In the genomic region with DNA sequence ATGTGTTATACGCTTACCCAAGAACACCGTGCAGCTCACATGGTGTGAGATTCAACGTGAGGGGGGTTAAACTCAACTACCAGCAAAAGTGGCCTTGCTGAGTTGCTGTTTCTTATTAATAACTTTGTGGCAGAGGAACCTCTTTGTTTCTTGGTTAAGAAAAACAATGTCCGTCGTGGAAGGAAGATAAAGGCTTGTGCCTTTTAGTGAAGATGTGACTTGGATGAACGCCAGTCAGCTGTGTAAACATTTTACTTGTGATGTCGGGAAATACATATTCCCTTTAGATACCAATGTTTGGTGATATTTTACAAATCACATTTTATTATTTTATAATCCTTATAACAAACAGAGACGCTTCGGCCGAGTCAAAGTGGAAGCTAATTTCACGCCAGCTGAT, we compare ENCODE assay signal across 20 mouse cellular contexts.
DNase-seq lines count a peak whose midpoint lies in the region; ATAC-seq lines count a peak whose summit lies in the region.
"Had no signal": no experiment of that assay in that cellular context is flagged by ENCODE, and none has a peak within 500 bp of the region (broad histone marks: within the 10 kb centered on the region; RNA-seq: fewer than 3 reads in every experiment).

No protein-coding gene starts in this region.

- WGBS in heart, embryonic 12.5 days, result 50% methylated on average over 11 of the region's 11 CpGs
- WGBS in kidney, embryonic 16.5 days, result 56% methylated on average over 11 of the region's 11 CpGs
- WGBS in embryonic facial prominence, embryonic 10.5 days, result 72% methylated on average over 11 of the region's 11 CpGs

- H3K4me1 ChIP-seq in heart, embryonic 12.5 days (replicated peaks), result peaks cover 38% of the 10 kb centered on the region
- H3K4me1 ChIP-seq in kidney, embryonic 16.5 days (ENCODE audit: insufficient read depth, low read length), result peaks cover 36% of the 10 kb centered on the region
- H3K4me1 ChIP-seq in embryonic facial prominence, embryonic 10.5 days, result peaks cover 30% of the 10 kb centered on the region
- H3K4me1 ChIP-seq: embryonic facial prominence, embryonic 15.5 days had no signal

- no peak overlapping the region for H3K9ac ChIP-seq in heart, embryonic 12.5 days
- H3K9ac ChIP-seq in kidney, embryonic 16.5 days (replicated peaks; ENCODE audit: low read length), result no peak overlapping the region
- H3K9ac ChIP-seq: embryonic facial prominence, embryonic 15.5 days; neural tube, embryonic 15.5 days had no signal

- H3K9me3 ChIP-seq in heart, embryonic 12.5 days (replicated peaks), result no peaks in the 10 kb centered on the region
- H3K9me3 ChIP-seq in kidney, embryonic 16.5 days (ENCODE audit: low read length), result no peaks in the 10 kb centered on the region
- H3K9me3 ChIP-seq in embryonic facial prominence, embryonic 10.5 days, result no peaks in the 10 kb centered on the region
- H3K9me3 ChIP-seq: embryonic facial prominence, embryonic 15.5 days; neural tube, embryonic 15.5 days had no signal

- intact Hi-C loops in heart, postnatal 14 days (cut with DNase I), result no loop called here

- H3K27ac ChIP-seq in heart, embryonic 12.5 days (ENCODE audit: poor library complexity, severe bottlenecking), result peak overlapping the region; percentile 47; the same call in 1 of the 2 replicates
- peak overlapping the region; percentile 19; the same call in 1 of the 2 replicates for H3K27ac ChIP-seq in kidney, embryonic 16.5 days (ENCODE audit: low read length)
- H3K27ac ChIP-seq in embryonic facial prominence, embryonic 10.5 days (replicated peaks), result peak overlapping the region; percentile 35; the same call in 1 of the 2 replicates
- H3K27ac ChIP-seq: embryonic facial prominence, embryonic 15.5 days; left cerebral cortex, adult 2 months; neural tube, embryonic 15.5 days had no signal

- H3K27me3 ChIP-seq in heart, embryonic 12.5 days (replicated peaks), result no peaks in the 10 kb centered on the region
- H3K27me3 ChIP-seq in kidney, embryonic 16.5 days (ENCODE audit: insufficient read depth, low read length), result no peaks in the 10 kb centered on the region
- no peaks in the 10 kb centered on the region for H3K27me3 ChIP-seq in embryonic facial prominence, embryonic 10.5 days (replicated peaks; ENCODE audit: low read depth, poor library complexity, severe bottlenecking)
- H3K27me3 ChIP-seq: embryonic facial prominence, embryonic 15.5 days; neural tube, embryonic 15.5 days had no signal

- H3K4me3 ChIP-seq in heart, embryonic 12.5 days, result no peak overlapping the region
- no peak overlapping the region for H3K4me3 ChIP-seq in kidney, embryonic 16.5 days (ENCODE audit: low read length)
- H3K4me3 ChIP-seq in embryonic facial prominence, embryonic 10.5 days, result no peak overlapping the region
- H3K4me3 ChIP-seq: embryonic facial prominence, embryonic 15.5 days; left cerebral cortex, adult 2 months; neural tube, embryonic 15.5 days had no signal

- no peak overlapping the region for H3K4me2 ChIP-seq in heart, embryonic 12.5 days
- no peak overlapping the region for H3K4me2 ChIP-seq in kidney, embryonic 16.5 days (replicated peaks; ENCODE audit: low read depth, low read length)
- H3K4me2 ChIP-seq: embryonic facial prominence, embryonic 15.5 days; liver, embryonic 11.5 days; neural tube, embryonic 15.5 days had no signal

- no peak for ATAC-seq in heart, embryonic 12.5 days (ENCODE audit: insufficient number of reproducible peaks, low FRiP score)
- no peak for ATAC-seq in kidney, embryonic 16.5 days (ENCODE audit: low FRiP score, low TSS enrichment)
- ATAC-seq: activated CD4-positive, CD25-positive, alpha-beta regulatory T cell, adult 4 months had no signal

- H3K36me3 ChIP-seq in heart, embryonic 12.5 days, result no peaks in the 10 kb centered on the region
- H3K36me3 ChIP-seq in kidney, embryonic 16.5 days (ENCODE audit: insufficient read depth, low read length), result no peaks in the 10 kb centered on the region
- no peaks in the 10 kb centered on the region for H3K36me3 ChIP-seq in embryonic facial prominence, embryonic 10.5 days (replicated peaks)
- H3K36me3 ChIP-seq: embryonic facial prominence, embryonic 15.5 days; G1E; neural tube, embryonic 15.5 days had no signal

- DNase-seq in heart, postnatal 14 days, result no peak
- DNase-seq in kidney, postnatal 36 days, result no peak
- DNase-seq in embryonic facial prominence, embryonic 10.5 days (ENCODE audit: low spot score), result no peak
- peak; percentile 43 for DNase-seq in lung, postnatal 14 days
- no peak for DNase-seq in c-Kit-positive CD71-positive TER-119-positive erythroid progenitor cells, embryonic 14.5 days (ENCODE audit: low spot score)
- DNase-seq: adrenal gland, postnatal 10 days; cerebellum, postnatal 14 days; kidney, adult 2 months; kidney, postnatal 4 days; layer of hippocampus, adult 9-11 months; right cerebral cortex, postnatal 25 days; thymus, postnatal 36 days had no signal
